In the genomic region with DNA sequence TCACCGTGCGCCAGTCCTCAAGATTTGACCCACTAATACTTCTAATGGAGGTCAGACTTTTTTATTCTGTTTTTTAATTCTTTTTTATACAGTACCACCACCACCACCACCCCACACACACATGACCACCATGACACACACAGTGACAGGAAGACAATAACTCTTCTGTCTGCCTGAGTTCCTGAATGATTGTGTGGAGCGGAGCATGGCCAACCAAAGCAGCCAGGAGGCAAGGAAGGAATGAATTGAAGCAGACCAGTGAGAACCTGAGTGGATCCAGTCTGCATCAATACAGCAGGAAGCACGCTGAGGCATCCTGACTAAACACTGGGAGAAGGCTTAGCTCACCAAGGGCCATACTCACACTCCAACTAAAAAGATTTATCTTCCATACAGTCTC, we compare ENCODE assay signal across 13 mouse cellular contexts.
"Had no signal": no experiment of that assay in that cellular context is flagged by ENCODE, and none has a peak within 500 bp of the region (broad histone marks: within the 10 kb centered on the region; RNA-seq: fewer than 3 reads in every experiment).

No protein-coding gene starts in this region.

- H3K9ac ChIP-seq: kidney, embryonic 15.5 days; liver, embryonic 15.5 days; lung, embryonic 15.5 days; midbrain, embryonic 13.5 days had no signal

- H3K27ac ChIP-seq: kidney, embryonic 15.5 days; liver, embryonic 15.5 days; midbrain, embryonic 13.5 days; stomach, postnatal 0 days had no signal

- H3K4me3 ChIP-seq: kidney, embryonic 15.5 days; liver, embryonic 15.5 days; lung, embryonic 15.5 days; megakaryocyte, embryonic 14.5 days; midbrain, embryonic 13.5 days had no signal

- H3K9me3 ChIP-seq: kidney, embryonic 15.5 days; liver, embryonic 15.5 days; lung, embryonic 15.5 days; megakaryocyte, embryonic 14.5 days; midbrain, embryonic 13.5 days had no signal

- H3K27me3 ChIP-seq: kidney, embryonic 15.5 days; liver, embryonic 15.5 days; lung, embryonic 15.5 days had no signal

- DNase-seq: kidney, postnatal 36 days; lung, adult 18-20 months; lung, postnatal 36 days; thymus, adult 2 months; thymus, postnatal 14 days; thymus, postnatal 4 days had no signal

- H3K4me2 ChIP-seq: kidney, embryonic 15.5 days; liver, embryonic 11.5 days; liver, embryonic 15.5 days; lung, embryonic 15.5 days; midbrain, embryonic 13.5 days had no signal

- H3K36me3 ChIP-seq: kidney, embryonic 15.5 days; liver, embryonic 15.5 days; lung, embryonic 15.5 days; midbrain, embryonic 13.5 days had no signal

- H3K4me1 ChIP-seq: liver, embryonic 15.5 days; megakaryocyte, embryonic 14.5 days had no signal
